ENCODE assay signal across 9 mouse cellular contexts in genomic region chr7:73196851-73197531, GRCm38 (mm10).
A peak's percentile ranks its signal among the peaks of the same experiment; 100 is the strongest.
DNase-seq lines count a peak whose midpoint lies in the region; ATAC-seq and TF ChIP-seq lines count a peak whose summit lies in the region.
"Had no signal": no experiment of that assay in that cellular context is flagged by ENCODE, and none has a peak within 500 bp of the region (broad histone marks: within the 10 kb centered on the region; RNA-seq: fewer than 3 reads in every experiment).

No protein-coding gene starts in this region.

- ATAC-seq in lung, embryonic 14.5 days (ENCODE audit: insufficient read depth), result no peak
- peak; percentile 91 for ATAC-seq in hindbrain, embryonic 12.5 days (ENCODE audit: low FRiP score)
- no peak for ATAC-seq in heart, embryonic 11.5 days (replicated peaks; ENCODE audit: insufficient number of reproducible peaks, low FRiP score, low TSS enrichment)

- H3K4me2 ChIP-seq in lung, embryonic 14.5 days, result no peak overlapping the region
- no peak overlapping the region for H3K4me2 ChIP-seq in hindbrain, embryonic 12.5 days (replicated peaks)
- no peak overlapping the region for H3K4me2 ChIP-seq in heart, embryonic 11.5 days

- H3K27ac ChIP-seq in lung, embryonic 14.5 days (ENCODE audit: low read depth), result no peak overlapping the region
- H3K27ac ChIP-seq in hindbrain, embryonic 12.5 days, result peak overlapping the region; percentile 79
- H3K27ac ChIP-seq in limb, embryonic 10.5 days, result peak overlapping the region; percentile 43; the same call in 1 of the 2 replicates
- no peak overlapping the region for H3K27ac ChIP-seq in heart, embryonic 11.5 days (ENCODE audit: low read depth, low read length)

- no peak overlapping the region for H3K9ac ChIP-seq in lung, embryonic 14.5 days
- peak overlapping the region; percentile 9; the same call in 1 of the 2 replicates for H3K9ac ChIP-seq in hindbrain, embryonic 12.5 days
- H3K9ac ChIP-seq in heart, embryonic 11.5 days (ENCODE audit: low read depth, low read length), result no peak overlapping the region

- no peak overlapping the region for H3K4me3 ChIP-seq in lung, embryonic 14.5 days (ENCODE audit: low read depth, low read length)
- H3K4me3 ChIP-seq in hindbrain, embryonic 12.5 days, result no peak overlapping the region
- no peak overlapping the region for H3K4me3 ChIP-seq in limb, embryonic 10.5 days
- no peak overlapping the region for H3K4me3 ChIP-seq in heart, embryonic 11.5 days (ENCODE audit: low read depth, low read length)
- H3K4me3 ChIP-seq: myocyte had no signal

- TF ChIP-seq CTCF in lung, embryonic 14.5 days (IDR thresholded peaks at IDR 0.05; ENCODE audit: low read depth), result no peak

- H3K36me3 ChIP-seq in lung, embryonic 14.5 days (ENCODE audit: insufficient read depth), result no peaks in the 10 kb centered on the region
- no peaks in the 10 kb centered on the region for H3K36me3 ChIP-seq in hindbrain, embryonic 12.5 days
- H3K36me3 ChIP-seq in limb, embryonic 10.5 days, result no peaks in the 10 kb centered on the region
- no peaks in the 10 kb centered on the region for H3K36me3 ChIP-seq in heart, embryonic 11.5 days (ENCODE audit: control insufficient read depth, insufficient read depth, low read length)

- 57% methylated on average over 12 of the region's 12 CpGs for WGBS in lung, embryonic 14.5 days
- 28% methylated on average over 12 of the region's 12 CpGs for WGBS in hindbrain, embryonic 12.5 days
- 71% methylated on average over 12 of the region's 12 CpGs for WGBS in limb, embryonic 10.5 days
- WGBS in heart, embryonic 11.5 days (ENCODE audit: insufficient replicate concordance), result 62% methylated on average over 12 of the region's 12 CpGs

- no peaks in the 10 kb centered on the region for H3K27me3 ChIP-seq in lung, embryonic 14.5 days (ENCODE audit: insufficient read depth, low read length)
- H3K27me3 ChIP-seq in hindbrain, embryonic 12.5 days, result no peaks in the 10 kb centered on the region
- H3K27me3 ChIP-seq in limb, embryonic 10.5 days (ENCODE audit: low read depth, poor library complexity, severe bottlenecking), result no peaks in the 10 kb centered on the region
- no peaks in the 10 kb centered on the region; the same call in 1 of the 2 replicates for H3K27me3 ChIP-seq in heart, embryonic 11.5 days (ENCODE audit: control insufficient read depth, insufficient read depth, low read length)

- H3K9me3 ChIP-seq in lung, embryonic 14.5 days (ENCODE audit: low read depth, low read length), result peaks cover 5% of the 10 kb centered on the region; the same call in 1 of the 2 replicates
- H3K9me3 ChIP-seq in hindbrain, embryonic 12.5 days (replicated peaks), result peaks cover 3% of the 10 kb centered on the region
- no peaks in the 10 kb centered on the region for H3K9me3 ChIP-seq in limb, embryonic 10.5 days (replicated peaks)
- H3K9me3 ChIP-seq in heart, embryonic 11.5 days (replicated peaks; ENCODE audit: control insufficient read depth, low read length), result peaks cover 9% of the 10 kb centered on the region

- no peaks in the 10 kb centered on the region; the same call in 1 of the 2 replicates for H3K4me1 ChIP-seq in lung, embryonic 14.5 days (ENCODE audit: insufficient read depth)
- peaks cover 26% of the 10 kb centered on the region for H3K4me1 ChIP-seq in hindbrain, embryonic 12.5 days
- H3K4me1 ChIP-seq in limb, embryonic 10.5 days, result peaks cover 13% of the 10 kb centered on the region; the same call in 1 of the 2 replicates
- no peaks in the 10 kb centered on the region for H3K4me1 ChIP-seq in heart, embryonic 11.5 days (ENCODE audit: control insufficient read depth, insufficient read depth, low read length)

- peak; percentile 58 for DNase-seq in lung, embryonic 14.5 days
- no peak for DNase-seq in lung, adult 18-20 months
- DNase-seq in cerebellum, postnatal 4 days (ENCODE audit: low spot score in 2 of 2), result peak; percentile 55 to 73
- no peak for DNase-seq in limb, embryonic 10.5 days (ENCODE audit: low spot score)
- no peak for DNase-seq in thymus, adult 18-20 months
- DNase-seq in urinary bladder, postnatal 25 days (ENCODE audit: low spot score), result no peak

Comparison
In these comparisons a context has a peak if more than half of its experiments do, and no peak if none do; other contexts are left out.
1. DNase-seq: peak in lung, embryonic 14.5 days (single experiment) and cerebellum, postnatal 4 days (2 of 2); none in lung, adult 18-20 months (0 of 2), limb, embryonic 10.5 days (single experiment), thymus, adult 18-20 months (0 of 2) and urinary bladder, postnatal 25 days (single experiment).
2. H3K27ac ChIP-seq: peak in hindbrain, embryonic 12.5 days (single experiment) and limb, embryonic 10.5 days (single experiment); none in lung, embryonic 14.5 days (single experiment) and heart, embryonic 11.5 days (single experiment).